Mouse (Mus musculus): ENCODE data around the gene Sdccag8. TPM values are rescaled to one million over a fixed set of nuclear protein-coding genes. Genes with fewer than 3 reads are reported as not detected.

Gene Sdccag8
- polyA plus RNA-seq, 1 experiment from 2014 or later = 12.1 TPM

- Histone ChIP-seq H3K36me3 (ENCODE audit: control insufficient read depth, insufficient read depth, low read length) (no peaks in the 10 kb centered on the region), H3K9ac (ENCODE audit: low read length) (no peak overlapping the region), H3K4me2 (ENCODE audit: low read length) (no peak overlapping the region), H3K4me3 (ENCODE audit: control insufficient read depth in 1 of 2, insufficient read depth in 1 of 2, low read depth in 1 of 2, low read length in 2 of 2) (no peak overlapping the region), H3K27me3 (ENCODE audit: control insufficient read depth, insufficient read depth, low read length) (no peaks in the 10 kb centered on the region), H3K9me3 (ENCODE audit: control insufficient read depth, low read length) (0 out of 2 replicates have a peak, but pooled peaks cover 2% of the 10 kb centered on the region), H3K27ac (replicated peaks in 1 of 2; ENCODE audit: control insufficient read depth in 1 of 2, insufficient read depth in 1 of 2, low read depth in 2 of 2, low read length in 2 of 2) (no peak overlapping the region), H3K4me1 (ENCODE audit: control insufficient read depth in 2 of 2, insufficient read depth in 2 of 2, low read length in 2 of 2) (no peaks in the 10 kb centered on the region)
- no peak for ATAC-seq (ENCODE audit: insufficient number of reproducible peaks, insufficient read depth, low FRiP score, low read depth)
- 79% methylated on average over 6 of the region's 6 CpGs for WGBS
Observed at GRCm38 (mm10) chr1:176903741-176904140, 89.3 kb downstream of the Sdccag8 start.

GRCm38 (mm10) chr1:176915946-176916345 is 101.5 kb downstream of the Sdccag8 start:
- ATAC-seq (ENCODE audit: insufficient number of reproducible peaks, insufficient read depth, low FRiP score, low read depth) = no peak
- no peak overlapping the region for H3K9ac ChIP-seq (ENCODE audit: low read length)
- no peaks in the 10 kb centered on the region for H3K4me1 ChIP-seq (ENCODE audit: control insufficient read depth in 2 of 2, insufficient read depth in 2 of 2, low read length in 2 of 2)
- no peak overlapping the region for H3K4me2 ChIP-seq (ENCODE audit: low read length)
- H3K27ac ChIP-seq (replicated peaks in 1 of 2; ENCODE audit: control insufficient read depth in 1 of 2, insufficient read depth in 1 of 2, low read depth in 2 of 2, low read length in 2 of 2) = no peak overlapping the region
- H3K27me3 ChIP-seq (ENCODE audit: control insufficient read depth, insufficient read depth, low read length) = no peaks in the 10 kb centered on the region
- H3K4me3 ChIP-seq (ENCODE audit: control insufficient read depth in 1 of 2, insufficient read depth in 1 of 2, low read depth in 1 of 2, low read length in 2 of 2) = no peak overlapping the region
- 95% methylated on average over 2 of the region's 2 CpGs for WGBS
- H3K36me3 ChIP-seq (ENCODE audit: control insufficient read depth, insufficient read depth, low read length) = 0 out of 2 replicates have a peak, but pooled peaks cover 5% of the 10 kb centered on the region
- H3K9me3 ChIP-seq (ENCODE audit: control insufficient read depth, low read length) = no peaks in the 10 kb centered on the region

DNA sequence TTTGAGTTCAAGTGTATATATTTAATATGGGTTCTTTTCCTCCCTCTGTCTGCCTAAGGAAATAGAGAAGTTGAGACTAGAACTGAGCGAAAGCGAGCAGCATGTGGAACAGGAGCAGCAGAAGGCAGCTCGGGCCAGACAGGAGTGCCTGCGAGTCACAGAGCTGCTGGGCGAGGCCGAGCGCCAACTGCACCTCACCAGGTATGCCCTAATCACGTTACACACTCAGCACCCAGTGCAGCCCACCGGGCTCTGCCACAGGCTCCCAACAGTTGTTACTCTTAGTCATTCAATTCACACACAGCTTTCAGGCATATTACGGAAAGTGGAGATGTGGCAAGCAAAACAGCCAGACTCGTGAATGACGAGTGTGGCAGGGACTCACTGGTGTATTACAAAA is 105.0 kb downstream of the Sdccag8 start:
- no peaks in the 10 kb centered on the region for H3K9me3 ChIP-seq (ENCODE audit: control insufficient read depth, low read length)
- no peak for ATAC-seq (ENCODE audit: insufficient number of reproducible peaks, insufficient read depth, low FRiP score, low read depth)
- H3K4me3 ChIP-seq (ENCODE audit: control insufficient read depth in 1 of 2, insufficient read depth in 1 of 2, low read depth in 1 of 2, low read length in 2 of 2) = no peak overlapping the region
- H3K4me1 ChIP-seq (ENCODE audit: control insufficient read depth in 2 of 2, insufficient read depth in 2 of 2, low read length in 2 of 2) = no peaks in the 10 kb centered on the region
- 89% methylated on average over 12 of the region's 12 CpGs for WGBS
- 0 out of 2 replicates have a peak, but pooled peaks cover 5% of the 10 kb centered on the region for H3K36me3 ChIP-seq (ENCODE audit: control insufficient read depth, insufficient read depth, low read length)
- no peaks in the 10 kb centered on the region for H3K27me3 ChIP-seq (ENCODE audit: control insufficient read depth, insufficient read depth, low read length)
- no peak overlapping the region for H3K4me2 ChIP-seq (ENCODE audit: low read length)
- H3K9ac ChIP-seq (ENCODE audit: low read length) = no peak overlapping the region
- H3K27ac ChIP-seq (replicated peaks in 1 of 2; ENCODE audit: control insufficient read depth in 1 of 2, insufficient read depth in 1 of 2, low read depth in 2 of 2, low read length in 2 of 2) = no peak overlapping the region

- no peak for ATAC-seq (ENCODE audit: insufficient number of reproducible peaks, insufficient read depth, low FRiP score, low read depth)
- no peaks in the 10 kb centered on the region for H3K27me3 ChIP-seq (ENCODE audit: control insufficient read depth, insufficient read depth, low read length)
- H3K27ac ChIP-seq (replicated peaks in 1 of 2; ENCODE audit: control insufficient read depth in 1 of 2, insufficient read depth in 1 of 2, low read depth in 2 of 2, low read length in 2 of 2) = no peak overlapping the region
- no peak overlapping the region for H3K4me3 ChIP-seq (ENCODE audit: control insufficient read depth in 1 of 2, insufficient read depth in 1 of 2, low read depth in 1 of 2, low read length in 2 of 2)
- no peaks in the 10 kb centered on the region for H3K9me3 ChIP-seq (ENCODE audit: control insufficient read depth, low read length)
- H3K4me1 ChIP-seq (ENCODE audit: control insufficient read depth in 2 of 2, insufficient read depth in 2 of 2, low read length in 2 of 2) = no peaks in the 10 kb centered on the region
- H3K9ac ChIP-seq (ENCODE audit: low read length) = no peak overlapping the region
- 0 out of 2 replicates have a peak, but pooled peaks cover 5% of the 10 kb centered on the region for H3K36me3 ChIP-seq (ENCODE audit: control insufficient read depth, insufficient read depth, low read length)
- no peak overlapping the region for H3K4me2 ChIP-seq (ENCODE audit: low read length)
- 83% methylated on average over 5 of the region's 5 CpGs for WGBS
Observed at GRCm38 (mm10) chr1:176922842-176923241, 108.4 kb downstream of the Sdccag8 start.

DNA sequence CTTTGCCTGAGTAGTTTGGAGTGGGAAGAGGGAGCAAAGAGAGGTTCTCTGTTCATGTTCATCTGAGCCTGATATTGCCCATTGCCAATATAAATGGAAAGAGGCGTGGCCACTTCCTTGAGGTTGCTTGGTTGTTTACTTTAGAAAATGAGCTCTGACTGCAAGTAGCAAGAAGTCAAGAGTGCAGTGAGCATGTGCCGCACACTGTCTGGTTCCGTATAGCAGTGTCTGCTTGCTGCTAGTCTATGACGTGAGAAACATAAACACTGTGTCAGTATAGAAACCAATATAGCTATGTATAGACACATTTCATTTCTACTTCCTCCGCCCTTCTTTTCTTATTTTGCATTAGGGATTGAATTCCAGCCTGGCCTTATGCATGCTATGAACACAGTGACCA is 111.5 kb downstream of the Sdccag8 start:
- no peaks in the 10 kb centered on the region for H3K36me3 ChIP-seq (ENCODE audit: control insufficient read depth, insufficient read depth, low read length)
- H3K9me3 ChIP-seq (ENCODE audit: control insufficient read depth, low read length) = no peaks in the 10 kb centered on the region
- H3K4me1 ChIP-seq (ENCODE audit: control insufficient read depth in 2 of 2, insufficient read depth in 2 of 2, low read length in 2 of 2) = no peaks in the 10 kb centered on the region
- H3K27me3 ChIP-seq (ENCODE audit: control insufficient read depth, insufficient read depth, low read length) = no peaks in the 10 kb centered on the region
- H3K4me3 ChIP-seq (ENCODE audit: control insufficient read depth in 1 of 2, insufficient read depth in 1 of 2, low read depth in 1 of 2, low read length in 2 of 2) = no peak overlapping the region
- no peak overlapping the region for H3K27ac ChIP-seq (replicated peaks in 1 of 2; ENCODE audit: control insufficient read depth in 1 of 2, insufficient read depth in 1 of 2, low read depth in 2 of 2, low read length in 2 of 2)
- H3K9ac ChIP-seq (ENCODE audit: low read length) = no peak overlapping the region
- no peak for ATAC-seq (ENCODE audit: insufficient number of reproducible peaks, insufficient read depth, low FRiP score, low read depth)
- H3K4me2 ChIP-seq (ENCODE audit: low read length) = no peak overlapping the region
- WGBS = 75% methylated on average over 5 of the region's 5 CpGs

DNA sequence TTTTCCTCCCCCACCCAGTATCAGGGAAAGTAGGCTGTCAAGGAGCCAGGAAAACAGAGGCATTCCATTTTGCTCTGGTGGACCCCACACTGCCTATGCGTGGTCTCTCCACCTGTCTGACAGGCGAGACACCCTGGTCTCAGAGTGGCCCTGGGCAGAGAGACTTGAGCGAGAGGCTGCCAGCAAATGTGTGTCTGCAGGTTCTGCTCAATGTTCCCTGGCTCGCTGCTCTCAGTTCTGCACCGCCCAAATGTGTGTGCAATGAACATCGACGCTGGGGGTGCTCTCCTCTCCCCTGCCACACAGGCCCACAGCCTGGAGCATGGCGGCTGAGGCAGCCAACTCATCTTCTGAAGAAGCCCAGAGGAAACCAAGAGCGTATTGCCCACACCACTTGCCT is 112.9 kb downstream of the Sdccag8 start:
- Histone ChIP-seq H3K9ac (ENCODE audit: low read length) (no peak overlapping the region), H3K4me3 (ENCODE audit: control insufficient read depth in 1 of 2, insufficient read depth in 1 of 2, low read depth in 1 of 2, low read length in 2 of 2) (no peak overlapping the region), H3K4me1 (ENCODE audit: control insufficient read depth in 2 of 2, insufficient read depth in 2 of 2, low read length in 2 of 2) (no peaks in the 10 kb centered on the region), H3K27ac (replicated peaks in 1 of 2; ENCODE audit: control insufficient read depth in 1 of 2, insufficient read depth in 1 of 2, low read depth in 2 of 2, low read length in 2 of 2) (no peak overlapping the region), H3K36me3 (ENCODE audit: control insufficient read depth, insufficient read depth, low read length) (no peaks in the 10 kb centered on the region), H3K9me3 (ENCODE audit: control insufficient read depth, low read length) (no peaks in the 10 kb centered on the region), H3K4me2 (ENCODE audit: low read length) (no peak overlapping the region), H3K27me3 (ENCODE audit: control insufficient read depth, insufficient read depth, low read length) (no peaks in the 10 kb centered on the region)
- ATAC-seq (ENCODE audit: insufficient number of reproducible peaks, insufficient read depth, low FRiP score, low read depth) = no peak
- 86% methylated on average over 9 of the region's 9 CpGs for WGBS

- H3K4me3 ChIP-seq (ENCODE audit: control insufficient read depth in 1 of 2, insufficient read depth in 1 of 2, low read depth in 1 of 2, low read length in 2 of 2) = no peak overlapping the region
- H3K9ac ChIP-seq (ENCODE audit: low read length) = no peak overlapping the region
- no peaks in the 10 kb centered on the region for H3K9me3 ChIP-seq (ENCODE audit: control insufficient read depth, low read length)
- no peak for ATAC-seq (ENCODE audit: insufficient number of reproducible peaks, insufficient read depth, low FRiP score, low read depth)
- no peaks in the 10 kb centered on the region for H3K36me3 ChIP-seq (ENCODE audit: control insufficient read depth, insufficient read depth, low read length)
- H3K27ac ChIP-seq (replicated peaks in 1 of 2; ENCODE audit: control insufficient read depth in 1 of 2, insufficient read depth in 1 of 2, low read depth in 2 of 2, low read length in 2 of 2) = no peak overlapping the region
- H3K4me1 ChIP-seq (ENCODE audit: control insufficient read depth in 2 of 2, insufficient read depth in 2 of 2, low read length in 2 of 2) = peaks cover 0 to 3% of the 10 kb centered on the region in 2 experiments; a peak in 2 of 4 replicates
- H3K27me3 ChIP-seq (ENCODE audit: control insufficient read depth, insufficient read depth, low read length) = no peaks in the 10 kb centered on the region
- no peak overlapping the region for H3K4me2 ChIP-seq (ENCODE audit: low read length)
- 89% methylated on average over 8 of the region's 8 CpGs for WGBS
Observed at GRCm38 (mm10) chr1:176929710-176930109, 115.2 kb downstream of the Sdccag8 start.

GRCm38 (mm10) chr1:176930574-176930973 is 116.1 kb downstream of the Sdccag8 start:
- Histone ChIP-seq H3K27me3 (ENCODE audit: control insufficient read depth, insufficient read depth, low read length) (no peaks in the 10 kb centered on the region), H3K4me2 (ENCODE audit: low read length) (no peak overlapping the region), H3K9ac (ENCODE audit: low read length) (no peak overlapping the region), H3K9me3 (ENCODE audit: control insufficient read depth, low read length) (no peaks in the 10 kb centered on the region), H3K36me3 (ENCODE audit: control insufficient read depth, insufficient read depth, low read length) (no peaks in the 10 kb centered on the region), H3K4me3 (ENCODE audit: control insufficient read depth in 1 of 2, insufficient read depth in 1 of 2, low read depth in 1 of 2, low read length in 2 of 2) (no peak overlapping the region), H3K4me1 (ENCODE audit: control insufficient read depth in 2 of 2, insufficient read depth in 2 of 2, low read length in 2 of 2) (peaks cover 0 to 3% of the 10 kb centered on the region in 2 experiments; a peak in 2 of 4 replicates), H3K27ac (replicated peaks in 1 of 2; ENCODE audit: control insufficient read depth in 1 of 2, insufficient read depth in 1 of 2, low read depth in 2 of 2, low read length in 2 of 2) (no peak overlapping the region)
- WGBS = 88% methylated on average over 2 of the region's 2 CpGs
- ATAC-seq (ENCODE audit: insufficient number of reproducible peaks, insufficient read depth, low FRiP score, low read depth) = no peak
